Mouse (Mus musculus) forebrain, postnatal 0 days (tissue): ENCODE data around the gene Sema4d. TPM values are rescaled to one million over a fixed set of nuclear protein-coding genes. Genes with fewer than 3 reads are reported as not detected.
A peak's percentile ranks its signal among the peaks of the same experiment; 100 is the strongest.

Experiments used
- ATAC-seq: fragments of 200-750 bp; cut with Nextera tagmentation; 2 replicates; pipeline ENCODE4 v1.8.0; 2017; ENCODE audit warnings: mild to moderate bottlenecking, moderate library complexity
- DNase-seq: peaks from one replicate; pipeline ENCODE4 v3.0.0-alpha.2; 2015
- H3K27ac ChIP-seq: fragments of 300-500 bp; sonication (generic); 2 replicates; pipeline ENCODE4 v1.5.1; 2014; ENCODE audit warnings: low read depth, mild to moderate bottlenecking, antibody characterized with exemption, low read length, moderate library complexity, mixed read lengths
- H3K27me3 ChIP-seq: fragments of 300-500 bp; sonication (generic); 2 replicates; pipeline ENCODE4 v1.6.1; 2014; ENCODE audit warnings: mild to moderate bottlenecking, low read length, mixed read lengths; ENCODE audit not compliant: insufficient read depth
- H3K36me3 ChIP-seq: fragments of 300-500 bp; sonication (generic); 2 replicates; pipeline ENCODE4 v1.6.1; 2014; ENCODE audit warnings: mild to moderate bottlenecking, moderate library complexity; ENCODE audit not compliant: insufficient read depth
- H3K4me1 ChIP-seq: fragments of 300-500 bp; sonication (generic); 2 replicates; pipeline ENCODE4 v1.6.1; 2014; ENCODE audit warnings: antibody characterized with exemption; ENCODE audit not compliant: insufficient read depth
- H3K4me2 ChIP-seq: fragments of 300-500 bp; sonication (generic); 2 replicates; pipeline ENCODE4 v1.6.1; 2014; ENCODE audit warnings: low read depth, mild to moderate bottlenecking, moderate library complexity
- H3K4me3 ChIP-seq: fragments of 300-500 bp; sonication (generic); 2 replicates; pipeline ENCODE4 v1.5.1; 2014; ENCODE audit warnings: low read depth, low read length, mixed read lengths
- H3K9ac ChIP-seq: fragments of 300-500 bp; sonication (generic); 2 replicates; pipeline ENCODE4 v1.6.1; 2014; ENCODE audit warnings: mild to moderate bottlenecking
- H3K9me3 ChIP-seq: fragments of 300-500 bp; sonication (generic); 2 replicates; pipeline ENCODE4 v1.6.1; 2016; ENCODE audit warnings: low read length
- CTCF ChIP-seq: sonication (generic); IDR thresholded peaks from 2 replicates; pipeline ENCODE4 v1.5.1; 2016; ENCODE audit warnings: antibody characterized with exemption, control low read depth, low read depth
- WGBS: fragments of 180-500 bp; shearing (Covaris S2); extraction: QIAGEN DNeasy Blood & Tissue Kit; methylation state at CpG from one replicate; pipeline ENCODE4 v1.1.7; 2014; 5-methylcytosine and 5-hydroxymethylcytosine counted together
- polyA plus RNA-seq: library from polyadenylated mRNA; unstranded; fragments of >200 nt; fragmentation: Nextera tagmentation; extraction: Ambion mirVana; gene quantifications from 2 replicates; pipeline ENCODE4 v1.2.1, GENCODE M21; 2015
- total RNA-seq: library from RNA; depleted of rRNA; stranded (reverse); fragments of >200 nt; gene quantifications from 2 replicates; pipeline ENCODE4 v1.2.3, GENCODE M21; 2014; rRNA removed

Gene Sema4d
- total RNA-seq (10.2 and 16.5 TPM in 2 replicates), polyA plus RNA-seq (9.8 and 14.2 TPM in 2 replicates)

DNA sequence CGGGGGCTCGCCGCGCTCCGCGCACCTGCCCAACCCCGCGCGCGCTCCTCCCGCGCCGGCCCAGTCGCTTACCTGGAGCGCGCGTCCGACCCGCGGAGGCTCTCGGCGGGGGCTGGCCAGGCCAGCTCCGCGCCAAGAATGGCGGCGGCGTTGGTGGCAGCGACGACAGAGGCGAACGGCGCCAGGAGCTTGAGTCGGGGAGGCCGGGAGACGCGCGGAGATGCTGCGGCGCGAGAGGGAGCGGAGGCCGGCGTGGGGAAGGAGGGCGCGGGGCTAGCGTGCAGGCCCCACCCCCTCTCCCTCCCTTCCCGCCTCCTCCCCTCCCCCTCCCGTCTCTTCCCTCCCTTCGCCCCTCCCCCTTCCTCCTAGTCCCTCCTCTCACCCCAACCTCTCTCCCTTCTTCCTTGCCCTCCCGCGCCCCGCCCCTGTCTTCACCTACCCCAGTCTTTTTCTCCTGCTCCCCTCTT lies at the start of gene Sema4d:
TSS of gene Sema4d (minus strand) at position 323 of the 467 bp plus-strand sequence.
- Histone ChIP-seq H3K4me3 (peak within 1 kb of the TSS; percentile 67), H3K4me2 (peak within 1 kb of the TSS; percentile 79), H3K27me3 (no peaks in the 10 kb centered on the region), H3K9me3 (no peaks in the 10 kb centered on the region), H3K4me1 (peaks cover 27% of the 10 kb centered on the region), H3K9ac (peak within 1 kb of the TSS; percentile 80), H3K27ac (peak within 1 kb of the TSS; percentile 68), H3K36me3 (no peaks in the 10 kb centered on the region)
- peak; percentile 88 for DNase-seq
- no peak for TF ChIP-seq CTCF
- WGBS, result 2% methylated on average over 28 of the region's 52 CpGs
- peak; percentile 71 for ATAC-seq

DNA sequence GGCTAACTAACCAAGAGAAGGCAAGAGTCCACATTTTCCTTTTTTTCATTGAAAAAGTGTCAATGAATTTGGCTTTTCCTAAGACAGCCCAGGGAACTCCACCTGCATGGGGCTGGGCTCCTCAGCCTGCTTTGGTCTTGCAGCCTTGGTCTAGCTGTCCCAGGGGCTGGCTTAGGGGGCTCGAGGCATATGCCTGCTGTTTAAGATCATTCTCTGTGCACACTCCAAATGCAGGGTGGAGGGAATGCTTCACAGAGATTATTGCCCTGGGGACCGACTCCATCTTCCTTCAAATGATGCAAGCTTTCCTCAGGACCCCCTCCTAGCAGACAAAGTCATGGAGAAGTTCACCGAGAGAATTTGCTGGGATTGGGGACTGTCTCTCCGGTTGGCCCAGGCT lies 49.8 kb upstream of the Sema4d start:
- 71% methylated on average over 4 of the region's 4 CpGs for WGBS
- Histone ChIP-seq H3K27ac (no peak overlapping the region), H3K4me1 (0 out of 2 replicates have a peak, but pooled peaks cover 1% of the 10 kb centered on the region), H3K9ac (no peak overlapping the region), H3K4me2 (no peak overlapping the region), H3K27me3 (peaks cover 12% of the 10 kb centered on the region; the same call in 1 of the 2 replicates), H3K9me3 (no peaks in the 10 kb centered on the region), H3K36me3 (no peaks in the 10 kb centered on the region), H3K4me3 (no peak overlapping the region)
- no peak for ATAC-seq
- TF ChIP-seq CTCF, result no peak
- no peak for DNase-seq

DNA sequence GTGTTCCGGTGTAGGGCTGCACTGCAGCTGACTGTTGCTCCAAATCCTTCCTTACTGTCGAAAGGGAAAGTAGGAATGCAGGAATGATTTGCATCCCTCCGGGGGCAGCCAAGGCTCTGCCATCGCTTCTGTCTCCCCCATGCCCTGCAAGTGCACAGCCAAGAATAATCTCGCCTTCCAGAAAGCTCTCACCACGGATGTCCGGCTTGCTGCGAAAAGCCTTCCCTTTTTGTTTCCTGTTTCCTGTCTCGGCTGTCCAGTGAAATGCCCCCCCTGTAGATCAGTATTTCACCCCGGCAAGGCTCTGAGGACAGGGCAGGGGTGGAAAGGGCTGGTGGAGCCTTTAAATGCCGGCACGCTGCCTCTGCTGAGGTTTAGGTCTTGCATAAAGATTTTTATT lies 49.2 kb upstream of the Sema4d start:
- WGBS, result 9% methylated on average over 12 of the region's 12 CpGs
- no peaks in the 10 kb centered on the region for H3K36me3 ChIP-seq
- H3K27me3 ChIP-seq, result peaks cover 12% of the 10 kb centered on the region; the same call in 1 of the 2 replicates
- H3K9me3 ChIP-seq, result no peaks in the 10 kb centered on the region
- 0 out of 2 replicates have a peak overlapping the region, but pooled peaks have one; percentile 5 for H3K4me2 ChIP-seq
- DNase-seq (no peak), ATAC-seq (no peak)
- H3K4me1 ChIP-seq, result no peaks in the 10 kb centered on the region
- H3K4me3 ChIP-seq, result 0 out of 2 replicates have a peak overlapping the region, but pooled peaks have one; percentile 5
- no peak overlapping the region for H3K27ac ChIP-seq
- TF ChIP-seq CTCF, result no peak
- H3K9ac ChIP-seq, result no peak overlapping the region

DNA sequence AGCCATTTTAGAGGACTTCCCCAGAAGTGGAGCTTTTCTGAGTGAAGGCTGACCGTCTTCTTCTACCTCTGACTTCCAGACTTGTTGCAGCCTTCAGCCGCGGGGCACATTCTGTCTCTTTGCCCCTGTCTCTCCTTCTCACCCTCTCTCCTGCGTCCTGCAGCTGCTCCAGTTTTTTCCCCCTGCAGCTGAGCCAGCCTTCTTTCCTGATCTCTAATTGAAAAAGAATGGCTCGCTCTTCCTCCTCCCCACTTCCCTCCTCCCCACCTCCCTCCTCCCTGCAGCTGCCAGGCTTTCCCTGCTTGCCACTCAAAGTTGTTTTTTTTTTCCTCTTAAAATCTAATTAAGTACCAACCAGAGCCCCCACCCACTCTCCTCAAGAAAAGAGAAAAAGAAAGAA lies 48.6 kb upstream of the Sema4d start:
- TF ChIP-seq CTCF, result no peak
- no peaks in the 10 kb centered on the region for H3K9me3 ChIP-seq
- DNase-seq (no peak), ATAC-seq (no peak)
- no peaks in the 10 kb centered on the region for H3K36me3 ChIP-seq
- 10% methylated on average over 5 of the region's 5 CpGs for WGBS
- H3K4me3 ChIP-seq, result no peak overlapping the region
- no peaks in the 10 kb centered on the region for H3K4me1 ChIP-seq
- peaks cover 12% of the 10 kb centered on the region; the same call in 1 of the 2 replicates for H3K27me3 ChIP-seq
- H3K4me2 ChIP-seq, result no peak overlapping the region
- H3K9ac ChIP-seq, result no peak overlapping the region
- no peak overlapping the region for H3K27ac ChIP-seq

DNA sequence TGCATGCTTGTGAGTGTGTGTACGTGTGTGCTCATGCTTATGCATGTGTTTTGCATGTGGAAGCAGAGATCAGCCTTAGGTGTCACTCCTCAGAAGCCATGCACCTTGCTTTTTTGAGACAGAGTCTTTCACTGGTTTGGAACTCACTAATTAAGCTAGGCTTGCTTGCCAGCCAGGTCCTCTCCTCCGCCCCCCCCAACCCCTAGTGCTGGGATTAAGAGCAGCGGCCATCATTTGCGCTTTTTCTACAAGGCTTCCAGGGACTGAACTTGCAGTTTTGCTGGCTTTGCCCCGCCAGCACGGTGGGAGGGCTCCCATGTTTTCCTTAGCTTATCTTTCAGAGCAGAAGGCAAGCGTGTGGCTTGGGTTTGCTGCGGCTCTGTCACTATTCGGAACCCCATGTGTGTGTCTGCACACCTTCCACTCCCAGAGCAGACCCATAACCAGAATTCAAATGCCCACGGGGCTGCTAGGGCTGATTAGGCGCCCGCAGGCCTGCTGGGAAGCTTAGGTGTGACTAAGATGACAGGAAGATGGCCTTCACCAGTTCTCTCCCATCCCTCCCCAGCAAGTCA lies 48.1 kb upstream of the Sema4d start:
- no peak overlapping the region for H3K4me2 ChIP-seq

DNA sequence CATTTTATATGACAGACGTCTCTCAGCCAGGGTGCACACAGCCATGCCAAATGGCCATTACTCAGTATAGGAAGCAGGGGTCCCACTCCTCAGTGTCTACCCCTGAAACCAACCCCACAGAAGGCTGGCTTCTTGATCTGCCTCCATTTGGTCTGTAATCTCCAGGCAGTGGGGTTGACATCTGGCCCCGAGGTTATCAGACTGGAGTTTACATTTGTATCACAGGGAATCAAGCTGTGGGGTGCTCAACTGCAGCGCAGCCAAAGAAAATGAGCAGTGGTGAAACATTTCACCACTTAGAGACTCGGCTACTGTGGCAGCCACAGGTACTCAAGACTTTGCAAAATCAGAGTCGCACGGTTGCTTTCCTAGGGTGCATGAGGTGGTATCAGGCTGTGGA lies 47.2 kb upstream of the Sema4d start:
- H3K27ac ChIP-seq, result no peak overlapping the region
- no peak overlapping the region for H3K9ac ChIP-seq
- no peak overlapping the region for H3K4me2 ChIP-seq
- WGBS, result 48% methylated on average over 6 of the region's 6 CpGs
- H3K4me1 ChIP-seq, result no peaks in the 10 kb centered on the region
- H3K27me3 ChIP-seq, result peaks cover 12% of the 10 kb centered on the region; the same call in 1 of the 2 replicates
- DNase-seq (no peak), ATAC-seq (no peak)
- H3K4me3 ChIP-seq, result no peak overlapping the region
- no peak for TF ChIP-seq CTCF
- H3K36me3 ChIP-seq, result no peaks in the 10 kb centered on the region
- no peaks in the 10 kb centered on the region for H3K9me3 ChIP-seq

More for the DNA sequence above, 48.1 kb upstream of the Sema4d start:
- H3K4me1 ChIP-seq, result no peaks in the 10 kb centered on the region
- WGBS, result 15% methylated on average over 12 of the region's 12 CpGs
- H3K9me3 ChIP-seq, result no peaks in the 10 kb centered on the region
- no peaks in the 10 kb centered on the region for H3K36me3 ChIP-seq
- DNase-seq (no peak), ATAC-seq (no peak)
- no peak overlapping the region for H3K27ac ChIP-seq
- H3K4me3 ChIP-seq, result no peak overlapping the region
- H3K27me3 ChIP-seq, result peaks cover 12% of the 10 kb centered on the region; the same call in 1 of the 2 replicates
- no peak overlapping the region for H3K9ac ChIP-seq
- TF ChIP-seq CTCF, result no peak

DNA sequence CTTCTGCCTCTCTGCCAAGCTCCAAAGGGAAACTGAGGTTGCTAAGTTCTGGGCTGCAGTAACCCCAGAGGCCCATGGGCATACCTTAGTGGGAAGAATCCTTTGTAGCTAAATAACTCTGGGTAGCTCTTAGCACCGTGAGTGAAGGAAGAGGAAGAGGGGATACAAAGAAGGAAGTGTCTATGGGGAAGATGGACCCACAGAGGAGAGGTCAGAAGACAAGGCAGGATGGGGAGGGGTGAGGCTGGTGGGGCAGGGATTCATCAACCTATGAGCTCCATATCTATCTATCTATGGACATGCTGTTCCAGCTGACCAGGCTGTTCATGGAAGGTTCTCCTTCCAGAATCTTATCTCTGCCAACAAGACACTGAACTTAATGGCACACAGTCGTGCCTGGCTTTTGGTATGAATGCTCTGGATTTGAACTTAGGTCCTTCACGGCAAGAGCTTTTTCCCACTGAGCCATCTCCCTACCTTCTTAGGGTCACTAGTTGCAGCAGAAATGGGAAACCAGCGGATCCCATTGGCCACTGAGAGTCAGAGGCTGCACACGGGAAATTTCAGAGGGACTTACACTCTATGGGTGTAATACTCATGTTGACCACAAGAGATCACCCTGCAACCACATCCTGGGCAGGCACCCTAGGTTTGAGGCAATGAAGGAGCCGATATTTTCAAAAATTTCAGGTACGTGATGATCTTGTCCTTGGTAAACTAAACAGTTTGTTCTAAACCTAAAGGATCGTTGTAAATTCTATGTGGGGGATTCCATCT lies 45.9 kb upstream of the Sema4d start:
- Histone ChIP-seq H3K27ac (no peak overlapping the region), H3K9me3 (no peaks in the 10 kb centered on the region), H3K4me1 (no peaks in the 10 kb centered on the region), H3K4me3 (no peak overlapping the region), H3K36me3 (no peaks in the 10 kb centered on the region), H3K9ac (no peak overlapping the region), H3K27me3 (peaks cover 12% of the 10 kb centered on the region; the same call in 1 of the 2 replicates), H3K4me2 (no peak overlapping the region)
- WGBS, result 20% methylated on average over 8 of the region's 8 CpGs
- DNase-seq (peak; percentile 80), ATAC-seq (peak; percentile 73)
- TF ChIP-seq CTCF, result peak; percentile 95
